Mouse (Mus musculus): ENCODE measurements at regions not wholly inside any gene's neighbourhood (a gene's known extent, or its start where the extent isn't known, plus 50 kb on each side); places are given as distances from the start of the nearest gene placed in this dataset.

GRCm38 (mm10) chr9:46938628-46939027, 59.9 kb upstream of the Gm4791 start:
- DNase-seq: no peak

- no peak for DNase-seq
These were observed 72.9 kb upstream of the Gm4791 start for GRCm38 (mm10) chr9:46925641-46926040.

DNA sequence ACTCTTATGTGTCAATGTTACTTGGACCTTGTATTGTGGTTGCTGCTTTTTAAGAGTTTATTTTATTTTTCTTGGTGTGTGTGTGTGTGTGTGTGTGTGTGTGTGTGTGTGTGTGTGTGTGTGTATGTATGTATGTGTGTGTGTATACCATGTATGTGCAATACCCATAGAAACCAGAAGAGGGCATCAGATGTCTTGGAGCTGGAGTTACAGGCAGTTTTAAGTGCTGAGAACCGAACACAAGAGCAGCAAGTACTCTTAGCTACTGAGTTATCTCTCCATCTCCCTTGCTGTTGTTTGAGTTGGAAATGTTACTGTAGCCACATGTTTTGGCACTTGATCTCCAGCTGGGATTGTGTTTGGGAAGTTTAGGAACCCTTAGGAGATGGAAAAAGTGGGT, 78.5 kb upstream of the Gm4791 start:
- no peak for DNase-seq

GRCm38 (mm10) chr9:46913238-46913637, 85.3 kb upstream of the Gm4791 start:
- DNase-seq: no peak

DNA sequence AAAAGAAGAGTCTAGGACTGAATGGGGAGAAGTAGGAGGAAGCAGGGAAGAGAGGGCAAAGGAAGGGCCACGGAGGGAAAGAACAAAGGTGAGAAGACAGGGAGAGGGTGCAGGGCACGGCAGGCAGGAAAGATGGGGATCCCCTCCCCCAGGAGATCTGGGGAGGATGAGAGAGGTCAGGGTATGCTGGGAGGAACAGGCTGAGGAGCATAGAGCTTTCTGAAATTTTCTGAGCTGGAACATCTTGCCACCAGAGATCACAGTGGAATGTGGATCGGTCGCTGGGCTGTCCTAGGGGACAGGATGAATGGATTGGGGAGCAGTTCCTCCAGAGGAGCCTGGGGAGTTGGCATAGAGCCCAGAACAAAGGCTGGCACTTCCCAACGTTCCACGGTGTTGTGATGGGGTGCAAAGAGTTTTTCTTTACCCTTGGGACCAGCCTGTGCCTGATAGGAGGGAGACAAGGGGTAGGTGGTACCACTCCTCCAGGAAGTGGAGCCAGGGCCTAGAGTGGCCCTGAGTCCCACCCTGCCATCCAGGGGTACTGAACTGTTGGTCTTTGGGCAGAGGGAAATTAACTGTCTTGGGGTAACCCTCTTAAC, 89.0 kb upstream of the Gm4791 start:
- DNase-seq: no peak

DNA sequence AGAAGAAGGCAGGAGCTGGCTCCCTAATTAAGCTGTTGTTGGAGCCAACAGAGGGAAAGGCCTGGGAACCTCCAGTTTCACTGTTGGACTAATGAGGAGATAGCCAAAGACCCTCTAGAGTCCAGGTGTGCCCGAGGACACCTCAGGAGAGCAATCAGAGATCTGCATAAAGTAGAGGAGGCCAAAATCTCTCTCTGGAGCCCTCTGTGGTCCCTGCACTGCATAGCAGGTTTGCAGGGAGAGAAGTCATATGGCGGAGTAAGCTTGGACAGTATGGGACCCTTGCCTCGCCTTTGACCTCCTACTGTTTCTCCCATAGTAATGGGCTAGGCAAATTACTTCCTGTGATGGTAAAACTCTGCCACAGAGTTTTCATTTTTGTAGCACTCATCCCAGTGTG, 93.5 kb upstream of the Gm4791 start:
- DNase-seq: no peak

- peak; percentile 53 to 64 for DNase-seq
These were observed 94.9 kb upstream of the Gm4791 start for GRCm38 (mm10) chr9:46903491-46904220.

DNA sequence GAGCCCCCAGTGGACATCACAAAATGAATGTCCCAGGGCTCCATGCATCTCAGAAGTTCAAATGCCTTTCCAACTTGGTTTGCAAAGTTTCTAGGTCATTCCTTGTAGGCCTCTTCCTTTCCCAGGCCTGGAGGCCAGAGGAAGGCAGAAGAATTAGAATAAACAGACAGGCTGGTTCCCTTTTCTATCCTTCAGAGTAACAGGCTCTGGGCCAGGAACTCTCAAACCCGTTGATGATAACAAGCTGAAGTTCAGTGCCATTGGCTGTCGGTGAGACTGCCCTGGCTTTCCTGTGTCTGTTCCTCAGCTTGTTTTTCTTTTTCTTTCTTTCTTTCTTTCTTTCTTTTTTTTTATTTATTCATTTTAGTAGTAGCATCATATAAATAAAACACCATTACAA, 99.3 kb upstream of the Gm4791 start:
- DNase-seq: peak in 1 of 2 experiments; percentile 39

DNA sequence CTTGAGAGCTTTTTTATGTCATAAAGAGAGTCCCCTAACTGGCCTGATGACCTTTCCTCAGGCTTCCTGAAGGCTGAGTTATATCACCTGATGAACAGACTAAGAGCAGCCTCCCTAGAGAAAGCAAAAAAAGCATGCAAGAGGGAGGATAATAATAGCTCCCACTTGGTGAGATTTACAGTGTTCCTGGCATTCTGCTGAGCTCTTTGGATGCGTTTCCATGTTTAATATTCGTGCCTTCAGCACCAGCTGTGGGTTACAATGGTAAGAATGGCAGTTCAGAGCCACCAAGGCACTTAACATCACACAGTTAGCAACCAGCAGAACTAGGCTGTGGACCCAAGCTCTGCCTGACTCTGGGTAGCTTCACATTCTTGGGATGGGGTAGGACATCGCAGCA, 100.4 kb upstream of the Gm4791 start:
- DNase-seq: peak in 1 of 2 experiments; percentile 20

DNA sequence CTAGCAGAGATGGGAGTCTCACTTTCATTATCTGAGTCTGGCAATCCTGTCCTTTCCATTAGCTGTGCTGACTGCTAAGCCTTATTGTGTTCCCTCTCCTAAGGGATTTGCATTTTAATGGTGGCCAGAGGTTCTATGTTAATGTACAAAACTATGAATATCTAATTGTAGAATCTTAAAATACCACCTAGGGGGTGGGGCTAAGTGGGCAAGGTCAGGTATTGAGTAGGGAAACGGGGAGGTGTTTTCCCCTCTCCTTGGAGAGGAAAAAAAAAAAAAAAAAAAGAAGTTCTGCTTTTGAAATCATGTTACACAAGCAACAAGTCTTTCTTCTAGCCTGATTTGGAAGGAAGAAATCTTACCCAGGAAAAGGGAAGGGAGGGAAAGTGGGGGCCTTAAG, 106.7 kb upstream of the Gm4791 start:
- DNase-seq: no peak

GRCm38 (mm10) chr9:46889933-46890662, 108.4 kb upstream of the Gm4791 start:
- DNase-seq: no peak

GRCm38 (mm10) chr9:46871211-46871994, 127.1 kb upstream of the Gm4791 start:
- DNase-seq: no peak

DNA sequence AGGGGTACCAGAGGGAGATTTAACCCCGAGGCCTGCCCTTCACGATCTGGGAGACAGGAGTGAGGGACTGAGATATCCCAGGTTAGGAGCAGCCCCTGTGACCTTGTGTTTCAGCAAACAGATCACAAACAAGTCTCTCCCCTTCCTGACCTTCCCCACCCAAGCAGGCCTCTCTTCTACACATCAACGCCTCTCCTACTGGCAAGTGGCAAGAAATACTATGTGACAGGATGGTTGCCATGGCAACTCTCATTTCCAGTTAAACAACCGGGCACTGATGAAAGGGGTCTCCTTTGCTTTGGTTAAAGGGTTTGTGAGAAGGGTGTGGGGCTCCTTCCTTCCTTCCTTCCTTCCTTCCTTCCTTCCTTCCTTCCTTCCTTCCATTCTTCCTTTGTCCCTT, 134.6 kb upstream of the Gm4791 start:
- DNase-seq: no peak

GRCm38 (mm10) chr9:46851753-46852152, 146.8 kb upstream of the Gm4791 start:
- DNase-seq: no peak

DNA sequence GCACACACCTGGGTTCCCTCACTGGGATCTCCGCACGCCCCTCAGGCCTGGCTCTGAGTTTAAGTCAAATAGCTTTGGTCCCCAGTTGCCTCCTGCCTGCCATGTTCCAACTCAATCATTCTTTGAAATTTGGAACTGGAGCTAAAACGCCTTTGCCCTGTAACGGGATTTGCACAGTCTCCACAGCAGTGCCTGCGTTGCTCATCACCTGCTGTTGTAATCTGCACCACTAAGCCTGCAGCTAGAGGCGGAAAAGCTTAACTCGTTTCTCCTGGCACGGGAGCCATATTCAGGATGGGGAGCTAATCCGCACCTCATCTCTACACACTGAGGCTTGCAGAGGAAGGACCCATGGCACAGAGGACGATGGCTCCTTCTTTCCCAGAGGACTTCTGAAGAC, 147.2 kb upstream of the Gm4791 start:
- DNase-seq: no peak

- DNase-seq: peak; percentile 5 to 6
These were observed 153.3 kb upstream of the Gm4791 start for GRCm38 (mm10) chr9:46845276-46845675.

- DNase-seq: no peak
These were observed 154.8 kb upstream of the Gm4791 start for GRCm38 (mm10) chr9:46843781-46844180.

- no peak for DNase-seq
These were observed 157.0 kb upstream of the Gm4791 start for GRCm38 (mm10) chr9:46841571-46841970.

DNA sequence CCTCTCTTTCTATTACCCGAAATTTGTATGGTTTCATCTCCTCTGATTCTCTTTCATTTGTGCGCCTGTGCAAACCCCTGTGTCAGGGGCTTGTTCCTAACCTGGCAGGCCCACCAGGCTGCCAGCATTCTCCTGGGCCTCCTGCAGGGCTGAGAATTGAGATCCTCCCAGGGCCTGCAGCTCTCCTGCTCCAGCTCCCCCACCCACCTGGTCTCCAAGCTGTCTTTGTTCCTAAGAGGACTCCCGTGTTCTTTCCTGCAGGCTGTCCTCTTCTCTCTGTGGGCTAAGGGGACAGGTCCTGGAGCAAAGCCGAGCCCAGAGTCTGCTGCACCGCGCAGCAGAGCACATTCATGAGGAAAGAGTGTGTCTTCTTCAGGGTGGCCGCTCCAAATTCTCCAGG, 163.3 kb upstream of the Gm4791 start:
- no peak for DNase-seq

GRCm38 (mm10) chr9:46830746-46831560, 167.6 kb upstream of the Gm4791 start:
- DNase-seq: no peak

DNA sequence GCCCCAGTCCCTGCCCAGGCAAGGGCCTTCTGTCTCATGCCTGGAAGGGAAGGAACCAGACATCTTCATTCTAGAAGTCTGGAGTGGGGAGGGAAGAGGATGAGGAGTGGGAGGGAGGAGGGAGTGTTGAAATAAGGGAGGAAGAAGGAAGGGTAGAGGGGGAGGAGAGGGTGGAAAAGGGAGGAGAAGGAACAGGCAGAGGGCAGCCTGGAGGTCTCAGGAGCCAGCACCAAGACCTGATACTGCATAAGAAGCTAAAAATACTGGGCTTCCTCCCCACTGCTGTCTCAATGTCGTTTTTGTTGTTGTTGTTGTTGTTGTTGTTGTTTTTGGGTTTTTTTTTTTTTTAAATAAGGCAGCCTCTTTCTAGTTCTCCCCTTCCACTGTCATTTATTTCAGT, 168.2 kb upstream of the Gm4791 start:
- no peak for DNase-seq

DNA sequence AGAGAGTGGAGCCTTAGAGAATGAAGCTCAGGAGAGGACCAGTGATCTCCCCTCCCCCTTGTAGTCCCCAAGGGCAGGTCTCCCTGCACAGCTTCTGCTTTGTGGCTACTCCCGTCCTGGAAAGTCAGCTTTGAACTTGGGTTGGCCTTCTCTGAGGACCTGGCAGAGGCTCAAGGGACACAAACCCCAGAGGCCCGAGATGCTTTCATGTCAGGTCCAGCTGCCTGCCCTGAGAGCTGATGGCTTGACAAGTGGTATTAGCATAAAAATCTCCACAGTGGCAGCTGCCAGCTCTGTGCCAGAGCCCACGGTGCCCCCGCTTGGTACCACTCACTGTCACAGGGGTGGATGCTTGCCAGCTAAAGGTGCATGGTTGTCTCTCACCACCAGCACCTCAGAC, 173.8 kb upstream of the Gm4791 start:
- DNase-seq: no peak
